Mouse (Mus musculus) limb, embryonic 14.5 days (tissue): ENCODE measurements around the gene Agbl3. TPM values are rescaled to one million over a fixed set of nuclear protein-coding genes. Genes with fewer than 3 reads are reported as not detected.

ENCODE experiments used
- ATAC-seq: fragments of 200-750 bp; cut with Nextera tagmentation; 2 replicates; pipeline ENCODE4 v1.8.0; 2017; ENCODE audit warnings: low read depth, moderate number of reproducible peaks, moderate TSS enrichment; ENCODE audit not compliant: low FRiP score
- DNase-seq: peaks from one replicate; pipeline ENCODE4 v3.0.0-alpha.2; 2015; ENCODE audit warnings: low spot score
- H3K27ac ChIP-seq: fragments of 300-500 bp; sonication (generic); replicated peaks from 2 replicates; pipeline ENCODE4 v1.5.1; 2014; ENCODE audit warnings: low read depth, mild to moderate bottlenecking, low read length, moderate library complexity, mixed read lengths
- H3K27me3 ChIP-seq: fragments of 300-500 bp; sonication (generic); 2 replicates; pipeline ENCODE4 v1.6.1; 2014; ENCODE audit warnings: low read length, mixed read lengths; ENCODE audit not compliant: control insufficient read depth, insufficient read depth
- H3K36me3 ChIP-seq: fragments of 300-500 bp; sonication (generic); 2 replicates; pipeline ENCODE4 v1.6.1; 2014; ENCODE audit warnings: mild to moderate bottlenecking, low read length, moderate library complexity, mixed read lengths; ENCODE audit not compliant: control insufficient read depth, insufficient read depth
- H3K4me1 ChIP-seq: fragments of 300-500 bp; sonication (generic); 2 replicates; pipeline ENCODE4 v1.6.1; 2014; ENCODE audit warnings: antibody characterized with exemption, low read length, mixed read lengths; ENCODE audit not compliant: control insufficient read depth, insufficient read depth
- H3K4me2 ChIP-seq: fragments of 300-500 bp; sonication (generic); replicated peaks from 2 replicates; pipeline ENCODE4 v1.6.1; 2014; ENCODE audit warnings: low read depth, mild to moderate bottlenecking, low read length, moderate library complexity; ENCODE audit not compliant: severe bottlenecking
- H3K4me3 ChIP-seq: fragments of 300-500 bp; sonication (generic); replicated peaks from 2 replicates; pipeline ENCODE4 v1.5.1; 2014; ENCODE audit warnings: low read length
- H3K9ac ChIP-seq: fragments of 300-500 bp; sonication (generic); 2 replicates; pipeline ENCODE4 v1.6.1; 2014; ENCODE audit warnings: mild to moderate bottlenecking, low read depth, low read length, moderate library complexity; ENCODE audit not compliant: severe bottlenecking
- H3K9me3 ChIP-seq: fragments of 300-500 bp; sonication (generic); 2 replicates; pipeline ENCODE4 v1.6.1; 2016; ENCODE audit warnings: low read length; ENCODE audit not compliant: control insufficient read depth
- POLR2A ChIP-seq: fragments of 200-500 bp; IDR thresholded peaks from 2 replicates; pipeline ENCODE4 v1.8.0; 2012; ENCODE audit warnings: inconsistent platforms, mild to moderate bottlenecking, moderate library complexity, borderline replicate concordance; ENCODE audit not compliant: insufficient read depth, insufficient read length; ENCODE audit errors: extremely low read depth
- WGBS: fragments of 180-500 bp; shearing (Covaris S2); extraction: QIAGEN DNeasy Blood & Tissue Kit; methylation state at CpG from one replicate; pipeline ENCODE4 v1.1.7; 2014; 5-methylcytosine and 5-hydroxymethylcytosine counted together
- polyA plus RNA-seq, 2 experiments: library from polyadenylated mRNA; depleted of rRNA in 1 of 2; stranded (reverse) in 1 of 2; unstranded in 1 of 2; fragments of >200 nt; fragmentation: Nextera tagmentation in 1 of 2; extraction: Ambion mirVana in 1 of 2; gene quantifications; 2 replicates each; pipeline versions ENCODE4 v1.2.1 to v1.2.3; 2012 to 2014

The Agbl3 gene
- polyA plus RNA-seq, 2 experiments, result 8.2 to 11.3 TPM

DNA sequence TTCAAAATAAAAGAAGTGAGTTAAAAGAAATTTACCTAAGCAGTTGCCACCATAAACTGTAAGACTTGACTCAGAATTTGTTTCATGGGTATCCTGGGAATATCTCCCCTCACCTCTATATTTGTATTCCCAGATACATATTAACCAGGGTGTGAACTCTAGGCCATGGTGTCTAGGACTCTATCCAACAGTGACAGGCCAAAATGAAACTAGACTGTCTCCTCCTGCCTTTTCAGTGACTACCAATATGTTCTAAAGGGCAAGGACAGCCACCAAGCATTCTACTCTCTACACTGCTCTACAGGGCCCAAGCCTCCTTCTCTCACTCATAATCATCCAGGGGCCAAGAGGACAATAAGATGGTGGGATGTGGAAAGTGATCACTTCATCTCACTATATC lies 28.6 kb upstream of the Agbl3 start:
- no peak for DNase-seq
- Histone ChIP-seq H3K4me1 (peaks cover 16% of the 10 kb centered on the region), H3K9me3 (no peaks in the 10 kb centered on the region), H3K4me2 (no peak overlapping the region), H3K27ac (no peak overlapping the region), H3K36me3 (peaks cover 39% of the 10 kb centered on the region), H3K27me3 (no peaks in the 10 kb centered on the region), H3K9ac (no peak overlapping the region), H3K4me3 (no peak overlapping the region)
- no peak for TF ChIP-seq POLR2A
- no peak for ATAC-seq

DNA sequence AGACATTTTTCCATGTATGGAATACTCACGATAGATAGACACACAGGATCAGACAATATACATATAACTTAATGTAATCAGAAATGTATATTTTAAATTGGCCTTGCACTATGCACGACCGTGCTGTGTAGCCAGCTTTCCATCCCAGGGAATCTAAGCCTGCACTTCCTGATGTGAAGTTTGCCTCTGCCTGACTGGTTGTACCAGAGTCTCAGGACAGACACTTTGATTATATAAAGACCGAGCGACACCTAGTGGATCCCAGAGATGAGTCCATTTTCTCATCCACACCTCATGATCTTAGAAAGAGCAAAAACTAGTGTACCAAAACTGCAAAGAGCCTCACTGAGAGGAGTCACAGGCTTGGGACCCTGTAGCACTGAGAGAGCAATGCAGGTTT lies 25.8 kb upstream of the Agbl3 start:
- WGBS, result 38% methylated on average over 5 of the region's 5 CpGs

DNA sequence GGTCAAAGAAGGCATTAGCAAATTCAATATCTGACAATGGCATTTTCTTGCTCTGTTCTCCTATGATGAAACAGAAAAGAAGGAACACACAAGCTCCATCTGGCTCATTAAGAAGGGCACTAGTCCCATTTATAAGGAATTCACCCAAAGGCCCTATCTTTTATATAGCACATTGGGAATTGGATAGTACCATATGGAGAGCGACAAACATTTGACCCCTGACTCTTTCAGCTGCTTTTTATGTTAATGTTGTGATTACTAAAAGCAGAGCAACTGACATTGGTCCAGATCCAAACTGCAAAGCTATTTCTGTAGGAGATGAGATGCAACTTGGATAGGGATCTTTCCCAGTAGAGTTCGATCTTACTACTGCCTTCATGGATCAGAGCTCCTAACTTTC lies 21.9 kb upstream of the Agbl3 start:
- no peak overlapping the region for H3K9ac ChIP-seq
- peaks cover 78% of the 10 kb centered on the region for H3K36me3 ChIP-seq
- no peaks in the 10 kb centered on the region for H3K4me1 ChIP-seq
- ATAC-seq (no peak), DNase-seq (no peak)
- no peak for TF ChIP-seq POLR2A
- H3K9me3 ChIP-seq, result no peaks in the 10 kb centered on the region
- no peaks in the 10 kb centered on the region for H3K27me3 ChIP-seq
- no peak overlapping the region for H3K4me3 ChIP-seq
- no peak overlapping the region for H3K4me2 ChIP-seq
- 86% methylated on average over 2 of the region's 2 CpGs for WGBS
- H3K27ac ChIP-seq, result no peak overlapping the region

More for the DNA sequence above, 25.8 kb upstream of the Agbl3 start:
- Histone ChIP-seq H3K36me3 (peaks cover 50% of the 10 kb centered on the region), H3K9ac (no peak overlapping the region), H3K4me2 (no peak overlapping the region), H3K27ac (no peak overlapping the region), H3K4me1 (peaks cover 10% of the 10 kb centered on the region), H3K9me3 (no peaks in the 10 kb centered on the region), H3K4me3 (no peak overlapping the region), H3K27me3 (no peaks in the 10 kb centered on the region)
- no peak for TF ChIP-seq POLR2A
- peak; percentile 63 for ATAC-seq
- DNase-seq, result peak; percentile 87

DNA sequence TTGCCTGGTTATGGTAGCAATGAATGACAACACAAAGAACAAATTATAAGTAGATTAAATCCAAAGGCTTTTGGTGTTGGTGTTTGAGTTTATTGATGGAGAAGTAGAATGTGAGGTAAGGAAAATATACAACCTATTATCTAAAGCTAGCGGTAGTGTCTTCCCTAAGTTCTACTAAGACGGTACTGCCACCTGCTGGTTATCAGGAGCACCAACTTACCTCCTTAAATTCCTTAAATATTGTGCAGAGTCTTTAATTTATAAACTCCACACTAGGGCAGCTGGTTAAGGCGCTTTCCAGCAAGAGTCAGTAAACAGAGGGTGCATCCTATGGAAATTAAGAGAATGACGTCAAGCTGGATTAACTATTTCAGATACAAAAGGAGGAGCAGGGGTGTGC lies 20.2 kb upstream of the Agbl3 start:
- H3K4me2 ChIP-seq, result no peak overlapping the region
- H3K36me3 ChIP-seq, result peaks cover 90% of the 10 kb centered on the region
- ATAC-seq (no peak), DNase-seq (peak; percentile 78)
- H3K9ac ChIP-seq, result no peak overlapping the region
- no peak for TF ChIP-seq POLR2A
- no peak overlapping the region for H3K27ac ChIP-seq
- H3K27me3 ChIP-seq, result no peaks in the 10 kb centered on the region
- no peak overlapping the region for H3K4me3 ChIP-seq
- no peaks in the 10 kb centered on the region for H3K9me3 ChIP-seq
- 45% methylated on average over 4 of the region's 4 CpGs for WGBS
- H3K4me1 ChIP-seq, result no peaks in the 10 kb centered on the region

DNA sequence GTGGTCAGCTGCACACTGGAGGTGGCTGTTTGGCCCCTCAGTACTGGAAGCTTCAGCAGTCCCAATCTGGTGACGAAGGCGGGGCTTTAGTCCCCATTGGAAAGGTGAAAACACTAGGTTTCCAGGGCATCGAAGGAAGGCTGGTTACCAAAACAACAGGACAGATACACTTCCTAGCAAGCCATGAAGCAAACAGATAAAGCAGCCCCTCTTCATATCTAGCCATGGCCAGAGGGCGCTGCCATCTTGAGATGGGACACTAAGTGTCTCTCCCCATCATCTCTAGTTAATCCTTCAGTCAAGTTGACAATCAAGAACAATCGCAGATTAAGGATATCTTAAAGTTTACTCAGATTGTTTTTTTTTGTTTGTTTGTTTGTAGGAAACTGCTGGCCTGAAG lies 14.5 kb upstream of the Agbl3 start:
- Histone ChIP-seq H3K27ac (no peak overlapping the region), H3K4me2 (no peak overlapping the region), H3K36me3 (peaks cover 81% of the 10 kb centered on the region), H3K27me3 (no peaks in the 10 kb centered on the region), H3K9me3 (no peaks in the 10 kb centered on the region), H3K4me1 (no peaks in the 10 kb centered on the region), H3K9ac (no peak overlapping the region), H3K4me3 (no peak overlapping the region)
- no peak for TF ChIP-seq POLR2A
- 92% methylated on average over 5 of the region's 5 CpGs for WGBS
- DNase-seq, result no peak
- ATAC-seq, result no peak

DNA sequence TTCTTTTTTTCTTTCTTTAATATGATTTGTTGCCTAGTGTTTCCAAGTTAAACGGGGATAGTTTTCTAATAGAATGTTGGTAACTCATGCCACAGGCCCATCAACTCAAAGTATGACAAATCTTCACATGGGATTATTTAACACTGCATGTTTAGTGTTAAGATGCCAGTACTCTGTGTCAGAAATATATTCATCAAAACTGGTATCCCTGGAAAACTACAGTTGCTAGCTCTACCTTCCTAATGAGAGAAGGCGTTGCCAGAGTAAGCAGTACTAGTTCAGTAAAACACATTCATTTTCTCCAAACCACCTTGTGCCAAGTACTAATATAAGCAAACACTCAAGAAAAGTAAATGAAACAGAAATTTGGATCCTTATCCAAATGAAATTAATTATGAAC lies 10.2 kb upstream of the Agbl3 start:
- 78% methylated on average over 2 of the region's 2 CpGs for WGBS
- TF ChIP-seq POLR2A, result no peak

More for the DNA sequence above, 10.2 kb upstream of the Agbl3 start:
- H3K9ac ChIP-seq, result no peak overlapping the region
- H3K36me3 ChIP-seq, result peaks cover 74% of the 10 kb centered on the region
- H3K4me2 ChIP-seq, result no peak overlapping the region
- ATAC-seq, result no peak
- no peaks in the 10 kb centered on the region for H3K9me3 ChIP-seq
- no peaks in the 10 kb centered on the region for H3K27me3 ChIP-seq
- DNase-seq, result no peak
- no peak overlapping the region for H3K27ac ChIP-seq
- H3K4me3 ChIP-seq, result no peak overlapping the region
- H3K4me1 ChIP-seq, result no peaks in the 10 kb centered on the region
